Mouse (Mus musculus) spleen, adult 2 months (tissue): Measurements from ENCODE around the gene Dnajc16.

Source experiments
- CTCF ChIP-seq: fragments of 200-500 bp; IDR thresholded peaks from 2 replicates; pipeline ENCODE4 v1.5.1; 2011; ENCODE audit warnings: mild to moderate bottlenecking, inconsistent platforms; ENCODE audit not compliant: insufficient read depth, insufficient read length, insufficient replicate concordance; ENCODE audit errors: extremely low read depth
- POLR2A ChIP-seq: fragments of 200-500 bp; IDR thresholded peaks from 2 replicates; pipeline ENCODE4 v1.6.1; 2011; ENCODE audit warnings: low read depth, low read length, inconsistent platforms

- TF ChIP-seq CTCF, result no peak
- TF ChIP-seq POLR2A, result no peak
Observed at GRCm38 (mm10) chr4:141723673-141724068, 67.1 kb downstream of the Dnajc16 start.
